8 mouse cellular contexts compared by ENCODE assay signal in the genomic region with DNA sequence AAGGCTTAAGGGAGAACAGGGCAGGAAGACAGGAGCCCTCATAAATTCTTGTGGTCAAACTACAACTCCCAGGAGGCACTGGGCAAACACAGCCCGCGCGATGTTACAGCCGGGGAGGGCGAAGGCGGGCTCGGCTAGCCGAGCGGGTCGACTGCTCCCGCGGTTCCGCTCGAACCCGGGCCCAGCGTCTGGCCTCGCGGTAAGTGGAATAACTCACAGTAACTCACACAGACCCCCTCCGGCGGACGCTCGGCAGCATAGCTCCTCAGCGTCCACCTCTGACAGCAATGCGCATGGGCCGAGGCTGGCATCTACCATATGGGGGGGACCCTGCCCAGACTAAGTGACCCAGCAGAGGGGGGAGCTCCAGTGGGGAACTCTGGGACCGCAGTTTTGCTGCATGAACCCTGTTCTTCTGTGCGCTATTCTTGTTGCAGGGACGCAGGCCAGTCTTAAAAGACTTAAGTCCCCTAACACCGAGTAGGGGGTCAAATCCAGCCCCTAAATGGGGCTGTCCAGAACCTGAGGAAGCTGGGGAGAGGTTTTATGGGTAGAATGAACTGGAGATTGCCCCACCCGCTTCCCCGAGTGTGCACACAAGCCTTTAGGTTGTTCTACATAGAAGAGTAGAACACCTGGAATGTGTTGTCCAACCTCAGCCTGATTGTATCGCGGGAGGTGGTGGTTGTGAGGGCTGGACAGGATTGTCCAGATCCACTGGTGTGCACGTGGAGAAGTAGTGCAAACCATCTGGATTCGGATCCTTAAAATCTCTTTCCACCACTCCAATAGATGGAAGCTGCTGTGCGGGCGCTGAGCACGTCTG. TPM values are rescaled to one million over a fixed set of nuclear protein-coding genes. Genes with fewer than 3 reads are reported as not detected.
DNase-seq lines count a peak whose midpoint lies in the region; ATAC-seq and TF ChIP-seq lines count a peak whose summit lies in the region.

Bckdk (plus strand) TSS at position 112 of the 826 bp plus-strand sequence.

- peaks cover 41% of the 10 kb centered on the region for H3K36me3 ChIP-seq in heart, embryonic 14.5 days (ENCODE audit: control insufficient read depth, insufficient read depth, low read length)
- H3K36me3 ChIP-seq in liver, embryonic 13.5 days: peaks cover 43% of the 10 kb centered on the region
- peaks cover 10% of the 10 kb centered on the region for H3K36me3 ChIP-seq in neural tube, embryonic 11.5 days (ENCODE audit: control insufficient read depth, insufficient read depth, low read length)
- peaks cover 12% of the 10 kb centered on the region for H3K36me3 ChIP-seq in stomach, postnatal 0 days (ENCODE audit: control insufficient read depth, insufficient read depth, low read length)

- no peak for TF ChIP-seq EP300 in stomach, postnatal 0 days (optimal IDR thresholded peaks at IDR 0.05)

- peaks cover 6% of the 10 kb centered on the region for H3K4me1 ChIP-seq in brown adipose tissue, adult 24 weeks (ENCODE audit: control insufficient read depth, insufficient read depth, insufficient read length, low read length)
- H3K4me1 ChIP-seq in heart, embryonic 14.5 days (ENCODE audit: control insufficient read depth in 2 of 2, insufficient read depth in 2 of 2, low read length in 2 of 2): peaks cover 5 to 6% of the 10 kb centered on the region in 2 experiments; a peak in 3 of 4 replicates
- peaks cover 54% of the 10 kb centered on the region for H3K4me1 ChIP-seq in liver, embryonic 13.5 days (replicated peaks)
- 0 out of 2 replicates have a peak, but pooled peaks cover 6% of the 10 kb centered on the region for H3K4me1 ChIP-seq in neural tube, embryonic 11.5 days (ENCODE audit: control insufficient read depth, insufficient read depth, low read length)
- H3K4me1 ChIP-seq in stomach, postnatal 0 days (replicated peaks; ENCODE audit: control insufficient read depth, insufficient read depth): no peaks in the 10 kb centered on the region

- DNase-seq in CD4-positive, CD25-positive, alpha-beta regulatory T cell, adult 2 months (ENCODE audit: low read depth, low spot score): peak; percentile 76
- peak; percentile 46 for DNase-seq in fibroblast of lung, adult 2 months (ENCODE audit: low read depth)
- peak; percentile 87 for DNase-seq in kidney, postnatal 14 days
- peak; percentile 69 for DNase-seq in liver, embryonic 13.5 days
- DNase-seq in neural tube, embryonic 11.5 days (ENCODE audit: low spot score): peak; percentile 85
- peak; percentile 87 for DNase-seq in stomach, postnatal 0 days (ENCODE audit: low spot score)

- peak within 1 kb of the TSS; percentile 79 for H3K9ac ChIP-seq in heart, embryonic 14.5 days (ENCODE audit: low read length)
- H3K9ac ChIP-seq in liver, embryonic 13.5 days: peak within 1 kb of the TSS; percentile 94
- H3K9ac ChIP-seq in neural tube, embryonic 11.5 days (ENCODE audit: low read length): peak within 1 kb of the TSS; percentile 93
- peak within 1 kb of the TSS; percentile 93 for H3K9ac ChIP-seq in stomach, postnatal 0 days (ENCODE audit: low read length)

- H3K4me3 ChIP-seq in brown adipose tissue, adult 24 weeks (ENCODE audit: insufficient read depth, low read depth, low read length): peak within 1 kb of the TSS; percentile 76
- peak within 1 kb of the TSS; percentile 59 to 94 for H3K4me3 ChIP-seq in heart, embryonic 14.5 days (ENCODE audit: control insufficient read depth in 1 of 2, insufficient read depth in 1 of 2, low read depth in 1 of 2, low read length in 2 of 2)
- H3K4me3 ChIP-seq in liver, embryonic 13.5 days (replicated peaks): peak within 1 kb of the TSS; percentile 81
- peak within 1 kb of the TSS; percentile 74 for H3K4me3 ChIP-seq in neural tube, embryonic 11.5 days (ENCODE audit: low read depth, low read length)
- H3K4me3 ChIP-seq in stomach, postnatal 0 days (ENCODE audit: low read depth, low read length): peak within 1 kb of the TSS; percentile 69

- 9% methylated on average over 38 of the region's 38 CpGs for WGBS in heart, embryonic 14.5 days
- WGBS in liver, embryonic 13.5 days (ENCODE audit: insufficient replicate concordance): 9% methylated on average over 38 of the region's 38 CpGs
- 8% methylated on average over 38 of the region's 38 CpGs for WGBS in neural tube, embryonic 11.5 days
- 6% methylated on average over 33 of the region's 38 CpGs for WGBS in stomach, postnatal 0 days

- H3K9me3 ChIP-seq in heart, embryonic 14.5 days (ENCODE audit: control insufficient read depth, low read length): no peaks in the 10 kb centered on the region
- no peaks in the 10 kb centered on the region for H3K9me3 ChIP-seq in liver, embryonic 13.5 days (replicated peaks)
- H3K9me3 ChIP-seq in neural tube, embryonic 11.5 days (ENCODE audit: control insufficient read depth, low read length): no peaks in the 10 kb centered on the region
- H3K9me3 ChIP-seq in stomach, postnatal 0 days (ENCODE audit: control insufficient read depth, low read length): no peaks in the 10 kb centered on the region

- ATAC-seq in heart, embryonic 14.5 days (ENCODE audit: insufficient number of reproducible peaks, insufficient read depth, low FRiP score, low read depth): peak; percentile 78
- ATAC-seq in liver, embryonic 13.5 days (ENCODE audit: low read depth): peak; percentile 86
- peak; percentile 87 for ATAC-seq in neural tube, embryonic 11.5 days (ENCODE audit: insufficient read depth, low FRiP score, low TSS enrichment)
- ATAC-seq in stomach, postnatal 0 days (ENCODE audit: low FRiP score, low TSS enrichment): peak; percentile 87

- H3K27me3 ChIP-seq in heart, embryonic 14.5 days (ENCODE audit: control insufficient read depth, insufficient read depth, low read length): no peaks in the 10 kb centered on the region
- H3K27me3 ChIP-seq in liver, embryonic 13.5 days: no peaks in the 10 kb centered on the region
- no peaks in the 10 kb centered on the region for H3K27me3 ChIP-seq in neural tube, embryonic 11.5 days (ENCODE audit: control insufficient read depth, insufficient read depth, low read length)
- H3K27me3 ChIP-seq in stomach, postnatal 0 days (ENCODE audit: control insufficient read depth, insufficient read depth, low read length): no peaks in the 10 kb centered on the region

- H3K4me2 ChIP-seq in heart, embryonic 14.5 days (ENCODE audit: low read length): peak within 1 kb of the TSS; percentile 93
- H3K4me2 ChIP-seq in liver, embryonic 13.5 days: peak within 1 kb of the TSS; percentile 86
- peak within 1 kb of the TSS; percentile 71 for H3K4me2 ChIP-seq in neural tube, embryonic 11.5 days (ENCODE audit: low read depth)
- peak within 1 kb of the TSS; percentile 71 for H3K4me2 ChIP-seq in stomach, postnatal 0 days (replicated peaks; ENCODE audit: low read depth)

- TF ChIP-seq CTCF in stomach, postnatal 0 days (IDR thresholded peaks at IDR 0.05; ENCODE audit: low read depth): peak; percentile 32; the same call in 1 of the 2 replicates

- peak within 1 kb of the TSS; percentile 52 for H3K27ac ChIP-seq in brown adipose tissue, adult 24 weeks (replicated peaks; ENCODE audit: low read depth, low read length)
- peak within 1 kb of the TSS; percentile 79 to 84 for H3K27ac ChIP-seq in heart, embryonic 14.5 days (replicated peaks in 1 of 2; ENCODE audit: control insufficient read depth in 1 of 2, insufficient read depth in 1 of 2, low read depth in 2 of 2, low read length in 2 of 2)
- peak within 1 kb of the TSS; percentile 83 for H3K27ac ChIP-seq in liver, embryonic 13.5 days
- H3K27ac ChIP-seq in neural tube, embryonic 11.5 days (ENCODE audit: low read depth, low read length): no peak within 1 kb of the TSS
- peak within 1 kb of the TSS; percentile 85 for H3K27ac ChIP-seq in stomach, postnatal 0 days (replicated peaks)

RNA-seq across cellular contexts. Expression of gene Bckdk, which starts in this region (rescaled TPM):
- 202 and 239 TPM in 2 replicates for polyA plus RNA-seq in brown adipose tissue, adult 24 weeks (2012; ENCODE audit: insufficient read depth, insufficient read length, missing spikeins)
- 167 and 178 TPM in 2 replicates for polyA plus RNA-seq in heart, embryonic 14.5 days (2014; fragmentation: Nextera tagmentation; extraction: Ambion mirVana)
- polyA plus RNA-seq in liver, embryonic 13.5 days (2015; fragmentation: Nextera tagmentation; extraction: Ambion mirVana): 64.4 and 70.0 TPM in 2 replicates
- 99.7 and 109 TPM in 2 replicates for polyA plus RNA-seq in neural tube, embryonic 11.5 days (2014; fragmentation: Nextera tagmentation; extraction: Ambion mirVana)
- 102 and 106 TPM in 2 replicates for polyA plus RNA-seq in stomach, postnatal 0 days (2015; fragmentation: Nextera tagmentation; extraction: Ambion mirVana)
